Mouse (Mus musculus) hindbrain, embryonic 13.5 days (tissue): ENCODE results near the gene Col23a1. TPM values are rescaled to one million over a fixed set of nuclear protein-coding genes. Genes with fewer than 3 reads are reported as not detected.

ENCODE experiments used
- ATAC-seq: fragments of 200-750 bp; cut with Nextera tagmentation; 2 replicates; pipeline ENCODE4 v1.8.0; 2017; ENCODE audit warnings: moderate TSS enrichment; ENCODE audit not compliant: low FRiP score
- H3K27ac ChIP-seq: fragments of 300-500 bp; sonication (generic); 2 replicates; pipeline ENCODE4 v1.5.1; 2015; ENCODE audit warnings: inconsistent platforms, mild to moderate bottlenecking, moderate library complexity
- H3K27me3 ChIP-seq: fragments of 300-500 bp; sonication (generic); 2 replicates; pipeline ENCODE4 v1.6.1; 2015; ENCODE audit warnings: mild to moderate bottlenecking, inconsistent platforms
- H3K36me3 ChIP-seq: fragments of 300-500 bp; sonication (generic); 2 replicates; pipeline ENCODE4 v1.6.1; 2015; ENCODE audit warnings: mild to moderate bottlenecking, inconsistent platforms
- H3K4me1 ChIP-seq: fragments of 300-500 bp; sonication (generic); replicated peaks from 2 replicates; pipeline ENCODE4 v1.6.1; 2015; ENCODE audit warnings: inconsistent platforms
- H3K4me2 ChIP-seq: fragments of 300-500 bp; sonication (generic); 2 replicates; pipeline ENCODE4 v1.6.1; 2015; ENCODE audit warnings: inconsistent platforms, mild to moderate bottlenecking, moderate library complexity
- H3K4me3 ChIP-seq: fragments of 300-500 bp; sonication (generic); 2 replicates; pipeline ENCODE4 v1.5.1; 2015; ENCODE audit warnings: mild to moderate bottlenecking, inconsistent platforms
- H3K9ac ChIP-seq: fragments of 300-500 bp; sonication (generic); 2 replicates; pipeline ENCODE4 v1.6.1; 2015; ENCODE audit warnings: mild to moderate bottlenecking, inconsistent platforms
- H3K9me3 ChIP-seq: fragments of 300-500 bp; sonication (generic); 2 replicates; pipeline ENCODE4 v1.6.1; 2016; ENCODE audit warnings: inconsistent platforms
- WGBS: fragments of 180-500 bp; shearing (Covaris S2); methylation state at CpG from one replicate; pipeline ENCODE4 v1.1.7; 2015; 5-methylcytosine and 5-hydroxymethylcytosine counted together
- polyA plus RNA-seq: library from polyadenylated mRNA; unstranded; fragments of >200 nt; fragmentation: Nextera tagmentation; extraction: Ambion mirVana; gene quantifications from 2 replicates; pipeline ENCODE4 v1.2.1, GENCODE M21; 2015

Gene Col23a1
- polyA plus RNA-seq, 1 experiment from 2014 or later, result 7.1 TPM

DNA sequence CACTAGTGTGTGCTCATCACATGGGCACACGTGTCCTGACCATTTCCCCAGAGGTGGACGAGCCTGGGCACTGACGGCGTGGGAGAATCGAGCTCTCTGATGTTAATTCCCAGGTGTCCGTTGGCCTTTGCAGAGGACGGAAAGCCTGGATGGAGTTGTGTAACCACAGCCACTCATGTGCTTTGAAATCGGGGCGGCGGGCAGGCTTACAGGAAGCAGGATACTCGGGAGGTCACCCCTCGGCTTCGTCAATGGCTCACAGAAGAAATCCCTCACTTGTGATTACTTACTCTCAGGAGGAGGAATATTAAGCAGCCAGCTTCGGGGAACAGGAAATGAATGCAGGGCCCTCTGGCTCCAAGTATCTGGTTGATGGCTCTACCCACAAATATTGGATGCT is 133.0 kb downstream of the Col23a1 start:
- Histone ChIP-seq H3K4me1 (0 out of 2 replicates have a peak, but pooled peaks cover 4% of the 10 kb centered on the region), H3K9me3 (no peaks in the 10 kb centered on the region), H3K36me3 (no peaks in the 10 kb centered on the region), H3K27ac (no peak overlapping the region), H3K4me3 (no peak overlapping the region), H3K9ac (no peak overlapping the region), H3K4me2 (no peak overlapping the region), H3K27me3 (no peaks in the 10 kb centered on the region)
- ATAC-seq, result no peak
- WGBS, result 79% methylated on average over 14 of the region's 14 CpGs

DNA sequence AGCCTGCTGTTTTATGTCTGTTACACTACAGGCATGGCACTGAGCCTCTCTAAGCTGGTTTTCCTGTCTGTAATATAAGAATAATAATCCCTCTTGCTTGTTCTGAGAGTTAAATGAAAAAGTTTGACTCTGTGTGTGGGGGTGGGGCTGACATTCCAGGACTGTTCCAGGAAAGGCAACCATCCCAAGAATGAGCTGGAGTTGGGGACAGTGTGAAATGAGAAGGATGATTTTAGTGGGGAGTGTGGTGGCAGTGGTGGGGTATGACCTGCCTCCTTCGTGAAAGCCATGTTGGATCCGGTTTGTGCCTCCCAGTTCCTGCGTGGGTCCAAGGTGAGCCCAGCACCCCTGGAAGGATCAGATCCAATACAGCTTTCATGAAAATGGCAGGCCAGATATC is 136.4 kb downstream of the Col23a1 start:
- no peak overlapping the region for H3K9ac ChIP-seq
- no peak for ATAC-seq
- no peak overlapping the region for H3K27ac ChIP-seq
- H3K27me3 ChIP-seq, result no peaks in the 10 kb centered on the region; the same call in 1 of the 2 replicates
- H3K4me1 ChIP-seq, result 0 out of 2 replicates have a peak, but pooled peaks cover 4% of the 10 kb centered on the region
- H3K4me3 ChIP-seq, result no peak overlapping the region
- no peak overlapping the region for H3K4me2 ChIP-seq
- no peaks in the 10 kb centered on the region for H3K9me3 ChIP-seq
- 87% methylated on average over 3 of the region's 3 CpGs for WGBS
- no peaks in the 10 kb centered on the region for H3K36me3 ChIP-seq

DNA sequence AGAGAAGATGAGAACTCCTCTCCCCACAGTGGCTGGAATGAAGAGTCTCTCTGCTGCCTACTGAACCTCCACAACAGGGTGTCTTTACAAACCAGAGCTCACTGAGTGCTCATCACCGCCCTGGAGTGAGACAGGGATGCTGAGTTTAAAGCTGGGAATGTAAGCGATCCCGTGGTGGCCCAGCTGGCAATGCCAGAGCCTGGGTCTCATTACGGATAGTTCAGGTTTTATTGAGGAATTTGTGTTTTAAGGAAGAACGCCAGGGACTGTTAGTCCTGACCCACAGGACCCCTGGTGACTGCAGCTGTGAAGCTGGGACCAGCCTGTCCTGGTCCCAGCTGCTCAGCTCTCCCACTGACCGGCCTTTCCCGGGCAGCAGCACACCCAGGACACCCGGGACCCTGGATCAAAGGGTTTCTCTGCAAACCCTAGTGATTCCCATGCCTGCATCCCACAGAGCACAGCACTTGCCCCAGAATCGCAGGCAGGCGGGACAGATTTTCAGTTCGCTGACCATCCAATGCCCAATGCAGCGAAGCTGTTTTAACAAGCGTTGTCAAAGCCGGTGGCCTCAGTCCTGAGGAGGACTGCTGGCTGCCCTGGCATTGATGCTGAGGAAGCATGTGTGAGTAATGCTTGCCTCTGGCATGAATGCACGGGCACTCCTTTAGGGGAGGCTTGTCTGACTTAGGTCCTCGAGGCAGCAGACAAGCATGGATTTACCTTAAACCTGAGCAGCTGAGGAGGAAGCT is 139.9 kb downstream of the Col23a1 start:
- no peak for ATAC-seq
- Histone ChIP-seq H3K4me2 (no peak overlapping the region), H3K36me3 (no peaks in the 10 kb centered on the region), H3K4me3 (no peak overlapping the region), H3K9ac (no peak overlapping the region; the same call in 1 of the 2 replicates), H3K27me3 (no peaks in the 10 kb centered on the region; the same call in 1 of the 2 replicates), H3K4me1 (peaks cover 19% of the 10 kb centered on the region), H3K27ac (no peak overlapping the region), H3K9me3 (no peaks in the 10 kb centered on the region)
- 41% methylated on average over 16 of the region's 16 CpGs for WGBS

DNA sequence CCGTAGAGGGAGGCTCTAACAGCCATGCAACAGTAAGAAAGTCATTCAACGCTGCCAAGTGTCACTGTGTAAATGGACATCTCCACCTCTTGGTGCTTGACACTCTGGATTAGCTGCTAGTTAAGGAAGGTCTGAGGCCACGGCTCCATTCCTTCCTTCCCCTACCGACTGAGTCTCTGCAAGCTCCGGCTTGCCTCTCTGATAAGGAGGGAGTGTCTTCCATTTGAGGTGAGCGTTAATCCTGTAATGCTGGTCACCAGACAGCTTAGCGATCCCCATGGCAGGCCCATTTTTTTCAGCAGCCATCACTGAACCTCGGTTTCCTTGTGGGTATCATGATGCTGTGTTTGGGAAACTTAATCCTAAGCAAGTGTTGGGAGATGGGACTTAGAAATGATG is 140.5 kb downstream of the Col23a1 start:
- no peak overlapping the region; the same call in 1 of the 2 replicates for H3K9ac ChIP-seq
- no peaks in the 10 kb centered on the region for H3K36me3 ChIP-seq
- peaks cover 19% of the 10 kb centered on the region for H3K4me1 ChIP-seq
- H3K27me3 ChIP-seq, result no peaks in the 10 kb centered on the region; the same call in 1 of the 2 replicates
- H3K27ac ChIP-seq, result no peak overlapping the region
- 88% methylated on average over 8 of the region's 8 CpGs for WGBS
- no peak overlapping the region for H3K4me2 ChIP-seq
- H3K9me3 ChIP-seq, result no peaks in the 10 kb centered on the region
- H3K4me3 ChIP-seq, result no peak overlapping the region
- no peak for ATAC-seq

DNA sequence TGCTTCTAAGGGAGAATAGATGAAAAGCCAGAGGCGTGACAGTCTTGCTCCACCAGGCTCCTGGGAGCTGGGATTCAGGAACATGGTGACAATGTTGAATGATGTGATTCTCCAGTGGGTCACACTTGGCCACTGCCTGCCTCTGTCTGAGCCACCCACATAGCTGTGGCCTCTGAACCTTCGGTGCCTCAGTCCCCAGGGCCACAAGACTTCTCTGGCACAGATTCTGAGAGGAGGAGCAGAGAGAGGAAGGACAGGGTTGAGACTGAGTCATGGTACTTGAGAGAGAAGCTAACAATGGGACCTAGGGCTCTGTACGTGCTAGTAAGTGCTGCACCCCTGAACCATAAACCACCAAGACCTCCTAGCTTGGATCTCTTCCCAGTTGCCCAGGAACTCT is 141.6 kb downstream of the Col23a1 start:
- no peak for ATAC-seq
- no peak overlapping the region for H3K27ac ChIP-seq
- H3K4me3 ChIP-seq, result no peak overlapping the region
- WGBS, result 85% methylated on average over 3 of the region's 3 CpGs
- H3K9me3 ChIP-seq, result no peaks in the 10 kb centered on the region; the same call in 1 of the 2 replicates
- no peak overlapping the region for H3K4me2 ChIP-seq
- H3K27me3 ChIP-seq, result no peaks in the 10 kb centered on the region; the same call in 1 of the 2 replicates
- H3K9ac ChIP-seq, result no peak overlapping the region
- H3K4me1 ChIP-seq, result peaks cover 19% of the 10 kb centered on the region
- H3K36me3 ChIP-seq, result no peaks in the 10 kb centered on the region

DNA sequence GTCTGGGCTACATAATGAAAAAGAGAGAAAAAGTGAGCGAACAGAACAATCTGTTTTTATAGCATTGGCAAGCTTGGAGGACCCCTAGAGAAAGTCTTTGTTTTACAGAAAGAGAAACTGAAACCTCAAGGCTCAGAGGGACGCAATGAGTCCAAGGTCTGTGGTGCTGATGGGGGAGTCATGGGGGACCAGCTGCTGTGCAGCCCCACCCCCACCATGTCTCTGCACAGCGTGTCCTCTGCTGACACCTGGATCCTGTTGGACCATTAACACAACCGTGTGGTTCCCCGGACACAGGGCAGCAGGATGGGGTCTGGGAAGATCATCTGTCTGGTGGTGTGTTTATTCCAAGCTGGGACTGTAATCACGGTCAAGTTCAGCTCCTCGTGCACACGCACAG is 142.2 kb downstream of the Col23a1 start:
- Histone ChIP-seq H3K9me3 (peaks cover 6% of the 10 kb centered on the region), H3K36me3 (no peaks in the 10 kb centered on the region; the same call in 1 of the 2 replicates), H3K4me2 (no peak overlapping the region), H3K4me1 (peaks cover 19% of the 10 kb centered on the region), H3K27me3 (no peaks in the 10 kb centered on the region; the same call in 1 of the 2 replicates), H3K4me3 (no peak overlapping the region), H3K27ac (no peak overlapping the region), H3K9ac (no peak overlapping the region)
- 77% methylated on average over 8 of the region's 8 CpGs for WGBS
- ATAC-seq, result no peak

DNA sequence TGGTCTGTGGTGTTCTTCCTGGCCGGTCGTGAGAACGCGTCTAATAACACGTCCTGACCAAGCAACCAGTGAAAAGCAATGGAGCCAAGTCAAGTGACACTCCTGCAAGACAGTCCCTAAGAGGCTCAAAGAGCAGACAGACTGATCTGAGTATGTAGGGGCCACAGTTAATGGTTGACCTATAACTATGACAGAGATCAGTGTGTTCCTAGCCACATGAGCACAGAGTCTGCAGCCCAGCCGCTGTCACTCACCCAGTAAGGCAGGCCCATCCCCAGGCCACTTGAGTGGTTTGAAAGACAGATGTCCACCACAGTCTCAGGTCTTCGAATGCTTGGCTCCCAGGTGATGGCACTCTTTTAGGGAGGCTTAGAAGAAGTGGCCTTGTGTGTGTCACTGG is 152.3 kb downstream of the Col23a1 start:
- H3K4me3 ChIP-seq, result no peak overlapping the region
- no peak for ATAC-seq
- no peaks in the 10 kb centered on the region for H3K36me3 ChIP-seq
- H3K27ac ChIP-seq, result no peak overlapping the region
- H3K9me3 ChIP-seq, result peaks cover 5% of the 10 kb centered on the region
- H3K4me1 ChIP-seq, result no peaks in the 10 kb centered on the region
- H3K4me2 ChIP-seq, result no peak overlapping the region
- no peak overlapping the region for H3K9ac ChIP-seq
- no peaks in the 10 kb centered on the region for H3K27me3 ChIP-seq
- WGBS, result 96% methylated on average over 7 of the region's 7 CpGs

DNA sequence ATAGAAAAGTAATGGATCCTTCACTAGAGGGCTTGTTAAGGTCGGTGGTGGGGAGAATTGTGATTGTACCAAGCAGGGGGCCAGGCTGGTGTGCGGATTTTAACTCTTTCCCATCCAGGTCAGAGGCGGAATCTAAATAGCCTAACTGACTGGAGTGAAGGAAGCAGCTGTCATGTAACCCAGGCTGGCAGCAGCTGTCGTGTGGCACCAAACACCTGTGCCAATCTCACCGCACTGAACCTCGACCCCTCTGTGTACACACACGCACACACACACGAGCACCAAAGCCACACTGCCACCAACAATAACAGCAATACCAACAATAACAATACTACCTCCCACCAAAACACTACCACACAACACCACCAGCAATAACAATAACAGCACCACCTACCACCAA is 152.9 kb downstream of the Col23a1 start:
- ATAC-seq, result no peak
- no peak overlapping the region for H3K4me2 ChIP-seq
- 68% methylated on average over 8 of the region's 8 CpGs for WGBS

DNA sequence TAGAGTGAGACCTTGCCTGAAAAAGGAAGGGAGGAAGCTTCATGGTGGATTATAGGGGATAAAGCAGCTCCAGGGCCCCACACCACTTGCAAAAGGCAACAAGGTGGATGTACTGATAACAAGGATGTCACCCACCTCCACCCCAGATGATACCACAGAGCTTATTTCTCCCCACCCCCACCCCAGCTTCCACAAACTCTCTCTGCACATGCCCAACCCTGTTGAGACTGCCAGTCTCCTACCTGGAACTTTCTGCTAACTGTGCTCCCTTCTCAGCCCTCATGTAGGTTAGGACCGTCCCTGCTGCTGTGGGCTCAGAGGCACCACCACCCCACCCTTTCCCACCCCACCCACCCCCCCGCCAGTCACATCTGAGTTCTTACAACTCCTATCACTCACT is 154.1 kb downstream of the Col23a1 start:
- Histone ChIP-seq H3K9me3 (no peaks in the 10 kb centered on the region), H3K27me3 (no peaks in the 10 kb centered on the region), H3K4me3 (no peak overlapping the region), H3K4me2 (no peak overlapping the region), H3K9ac (no peak overlapping the region), H3K36me3 (no peaks in the 10 kb centered on the region), H3K4me1 (peaks cover 4% of the 10 kb centered on the region; the same call in 1 of the 2 replicates), H3K27ac (no peak overlapping the region)
- WGBS, result 54% methylated on average over 2 of the region's 2 CpGs
- no peak for ATAC-seq

More for the DNA sequence above, 152.9 kb downstream of the Col23a1 start:
- no peaks in the 10 kb centered on the region for H3K27me3 ChIP-seq
- no peak overlapping the region for H3K27ac ChIP-seq
- no peaks in the 10 kb centered on the region for H3K4me1 ChIP-seq
- no peak overlapping the region for H3K9ac ChIP-seq
- H3K36me3 ChIP-seq, result no peaks in the 10 kb centered on the region
- no peak overlapping the region for H3K4me3 ChIP-seq
- no peaks in the 10 kb centered on the region for H3K9me3 ChIP-seq

DNA sequence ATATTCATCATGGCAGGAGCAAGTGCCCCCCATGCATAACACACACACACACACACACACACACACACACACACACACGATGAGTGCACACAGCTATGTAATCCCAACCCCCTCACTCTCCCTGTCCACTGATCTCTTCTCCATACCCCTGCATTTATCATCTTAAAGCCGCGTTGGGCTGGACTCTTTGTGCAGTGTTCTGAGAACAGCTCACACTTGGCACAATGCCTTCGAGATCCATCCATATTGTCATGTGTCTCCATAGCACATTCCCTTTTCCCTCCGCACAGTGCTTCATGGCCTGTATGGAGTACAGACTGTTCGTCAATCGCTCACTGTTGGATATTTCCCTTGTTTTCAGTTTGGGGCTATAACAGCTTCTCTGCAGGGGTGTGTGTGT is 154.9 kb downstream of the Col23a1 start:
- Histone ChIP-seq H3K4me1 (peaks cover 7% of the 10 kb centered on the region; the same call in 1 of the 2 replicates), H3K9ac (no peak overlapping the region), H3K9me3 (no peaks in the 10 kb centered on the region), H3K4me2 (no peak overlapping the region), H3K27me3 (no peaks in the 10 kb centered on the region), H3K4me3 (no peak overlapping the region), H3K27ac (no peak overlapping the region), H3K36me3 (no peaks in the 10 kb centered on the region)
- no peak for ATAC-seq
- 76% methylated on average over 7 of the region's 7 CpGs for WGBS

DNA sequence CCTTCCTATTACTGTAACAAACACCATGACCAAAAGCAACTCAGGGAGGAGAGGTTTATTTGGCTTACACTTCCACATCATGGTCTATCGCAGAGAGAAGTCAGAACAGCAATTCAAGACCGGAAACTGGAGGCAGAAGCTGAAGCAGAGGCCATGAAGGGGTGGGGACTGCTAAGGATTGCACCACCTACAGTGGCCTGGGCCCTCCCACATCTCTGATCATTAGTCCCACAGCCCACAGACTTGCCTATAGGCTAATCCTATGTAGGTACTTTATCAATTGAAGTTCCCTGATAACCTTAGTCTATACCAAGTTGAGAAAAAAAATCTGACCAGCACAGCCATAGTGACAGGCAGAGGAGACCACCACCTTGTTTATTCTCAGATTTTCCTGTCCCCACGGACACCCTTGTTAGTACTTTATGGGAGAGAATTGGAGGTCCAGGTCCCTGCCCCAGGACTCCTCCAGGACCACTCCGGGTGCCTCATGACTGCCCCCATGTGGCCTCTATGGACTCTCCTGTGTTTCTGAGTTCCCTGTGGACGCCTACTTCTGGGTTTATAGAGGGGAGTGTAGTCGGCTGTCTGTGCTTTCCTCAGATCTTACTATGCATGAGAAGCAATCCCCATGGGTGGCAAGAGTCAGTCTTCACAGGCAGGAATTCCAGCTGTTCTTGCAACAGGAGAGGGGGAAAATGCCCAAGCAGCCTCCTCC is 157.1 kb downstream of the Col23a1 start:
- Histone ChIP-seq H3K9ac (no peak overlapping the region), H3K4me3 (no peak overlapping the region), H3K9me3 (no peaks in the 10 kb centered on the region), H3K27me3 (no peaks in the 10 kb centered on the region), H3K4me2 (no peak overlapping the region), H3K4me1 (peaks cover 8% of the 10 kb centered on the region; the same call in 1 of the 2 replicates), H3K27ac (no peak overlapping the region), H3K36me3 (no peaks in the 10 kb centered on the region)
- WGBS, result 40% methylated on average over 6 of the region's 6 CpGs
- ATAC-seq, result no peak

DNA sequence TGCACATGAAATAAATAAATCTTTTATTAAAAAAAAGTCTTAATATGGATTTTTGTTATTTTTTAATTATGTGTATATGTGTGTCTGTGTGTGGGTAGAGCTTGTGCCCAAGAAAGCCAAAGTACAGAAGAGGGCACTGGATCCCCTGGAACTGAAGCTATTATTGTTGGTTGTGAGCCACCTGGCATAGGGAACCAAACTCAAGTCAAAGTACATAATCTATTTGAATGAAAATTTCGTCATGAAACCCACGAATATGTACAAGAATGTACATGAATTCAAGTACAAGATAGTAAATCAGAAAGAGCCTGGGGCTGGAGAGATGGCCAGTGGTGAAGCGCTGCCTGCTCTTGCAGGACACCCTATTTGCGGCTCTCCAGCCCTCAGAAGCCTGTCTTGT is 158.5 kb downstream of the Col23a1 start:
- WGBS, result 56% methylated on average over 4 of the region's 4 CpGs

More for the DNA sequence above, 158.5 kb downstream of the Col23a1 start:
- H3K36me3 ChIP-seq, result no peaks in the 10 kb centered on the region
- H3K4me3 ChIP-seq, result no peak overlapping the region
- no peak overlapping the region for H3K4me2 ChIP-seq
- no peaks in the 10 kb centered on the region for H3K27me3 ChIP-seq
- no peaks in the 10 kb centered on the region for H3K9me3 ChIP-seq
- H3K4me1 ChIP-seq, result peaks cover 11% of the 10 kb centered on the region; the same call in 1 of the 2 replicates
- no peak overlapping the region for H3K9ac ChIP-seq
- ATAC-seq, result no peak
- no peak overlapping the region for H3K27ac ChIP-seq
